Mouse (Mus musculus) kidney, postnatal 4 days (tissue): ENCODE data around the gene 4930558K02Rik.

ENCODE experiments used
- DNase-seq, 2 experiments: peaks; one replicate each; pipeline ENCODE4 v3.0.0; 2021; ENCODE audit warnings: mixed read lengths in 2 of 2

4930558K02Rik gene

GRCm38 (mm10) chr1:161942082-161942481 is 37.4 kb downstream of the 4930558K02Rik start:
- DNase-seq = no peak

- DNase-seq = no peak
Observed at GRCm38 (mm10) chr1:161932286-161932685, 47.1 kb downstream of the 4930558K02Rik start.

- DNase-seq = no peak
Observed at GRCm38 (mm10) chr1:161931817-161932216, 47.6 kb downstream of the 4930558K02Rik start.

GRCm38 (mm10) chr1:161931313-161931712 is 48.1 kb downstream of the 4930558K02Rik start:
- DNase-seq = no peak

- DNase-seq = no peak
Observed at GRCm38 (mm10) chr1:161927976-161928375, 51.5 kb downstream of the 4930558K02Rik start.

GRCm38 (mm10) chr1:161925281-161925805 is 54.1 kb downstream of the 4930558K02Rik start:
- DNase-seq = no peak

- DNase-seq = no peak
Observed at GRCm38 (mm10) chr1:161924321-161924720, 55.1 kb downstream of the 4930558K02Rik start.

GRCm38 (mm10) chr1:161921928-161922327 is 57.5 kb downstream of the 4930558K02Rik start:
- DNase-seq = no peak

GRCm38 (mm10) chr1:161920475-161921454 is 58.7 kb downstream of the 4930558K02Rik start:
- DNase-seq = no peak

GRCm38 (mm10) chr1:161919594-161919993 is 59.8 kb downstream of the 4930558K02Rik start:
- DNase-seq = no peak

- DNase-seq = no peak
Observed at GRCm38 (mm10) chr1:161918682-161919372, 60.6 kb downstream of the 4930558K02Rik start.

- no peak for DNase-seq
Observed at GRCm38 (mm10) chr1:161917940-161918484, 61.4 kb downstream of the 4930558K02Rik start.

- no peak for DNase-seq
Observed at GRCm38 (mm10) chr1:161916036-161916435, 63.4 kb downstream of the 4930558K02Rik start.

- no peak for DNase-seq
Observed at GRCm38 (mm10) chr1:161913648-161913984, 65.8 kb downstream of the 4930558K02Rik start.

- no peak for DNase-seq
Observed at GRCm38 (mm10) chr1:161912940-161913647, 66.3 kb downstream of the 4930558K02Rik start.

- DNase-seq = no peak
Observed at GRCm38 (mm10) chr1:161909074-161909473, 70.4 kb downstream of the 4930558K02Rik start.

- no peak for DNase-seq
Observed at GRCm38 (mm10) chr1:161907795-161908457, 71.5 kb downstream of the 4930558K02Rik start.

- DNase-seq = no peak
Observed at GRCm38 (mm10) chr1:161907111-161907510, 72.3 kb downstream of the 4930558K02Rik start.

- no peak for DNase-seq
Observed at GRCm38 (mm10) chr1:161902692-161903452, 76.6 kb downstream of the 4930558K02Rik start.

GRCm38 (mm10) chr1:161900129-161900528 is 79.3 kb downstream of the 4930558K02Rik start:
- DNase-seq = no peak

GRCm38 (mm10) chr1:161897235-161897634 is 82.2 kb downstream of the 4930558K02Rik start:
- no peak for DNase-seq
